Mouse (Mus musculus) urinary bladder, postnatal 4 days (tissue): ENCODE results near the gene Rxfp1.

Source experiments
- DNase-seq, 2 experiments: peaks; one replicate each; pipeline ENCODE4 v3.0.0; 2021 to 2022; ENCODE audit warnings: low spot score in 2 of 2

Gene Rxfp1

DNA sequence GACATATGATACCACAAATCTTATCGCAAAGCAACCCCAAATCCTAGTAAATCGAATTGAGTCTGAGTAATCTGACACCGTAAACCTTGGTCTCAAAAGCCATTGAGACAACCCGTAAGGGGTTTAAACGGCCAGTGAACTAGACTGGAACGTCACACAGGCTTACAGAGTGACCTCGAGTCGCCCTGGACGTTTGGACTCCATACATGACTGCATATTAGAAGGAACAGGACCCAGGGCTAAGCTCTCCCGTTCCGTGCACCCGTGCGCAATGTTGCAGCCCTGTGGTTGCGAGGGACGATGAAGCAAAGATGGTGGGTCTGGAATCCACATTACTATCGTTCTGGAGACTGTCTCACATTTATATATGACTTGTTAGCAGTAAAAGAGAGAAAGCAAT is 65.5 kb downstream of the Rxfp1 start:
- no peak for DNase-seq

DNA sequence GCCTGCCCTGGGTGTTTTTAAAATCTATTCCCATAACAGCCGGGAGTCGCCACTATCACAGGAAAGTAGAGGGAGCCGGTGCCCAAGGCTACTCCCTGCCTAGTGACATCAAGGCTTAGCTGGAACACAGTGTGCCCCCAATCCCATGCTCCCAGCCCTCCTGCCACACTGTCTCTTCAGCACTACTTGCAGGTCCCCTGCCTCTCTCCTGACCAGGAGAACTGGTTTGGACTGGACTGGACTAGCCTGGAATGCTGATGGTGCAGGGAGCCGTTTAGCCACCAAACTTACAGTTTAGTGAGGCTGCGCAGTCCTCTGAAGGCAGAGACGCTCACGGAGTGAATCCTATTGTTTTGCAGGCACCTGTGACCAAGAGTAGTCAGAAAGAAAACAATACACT is 67.1 kb downstream of the Rxfp1 start:
- DNase-seq: no peak

DNA sequence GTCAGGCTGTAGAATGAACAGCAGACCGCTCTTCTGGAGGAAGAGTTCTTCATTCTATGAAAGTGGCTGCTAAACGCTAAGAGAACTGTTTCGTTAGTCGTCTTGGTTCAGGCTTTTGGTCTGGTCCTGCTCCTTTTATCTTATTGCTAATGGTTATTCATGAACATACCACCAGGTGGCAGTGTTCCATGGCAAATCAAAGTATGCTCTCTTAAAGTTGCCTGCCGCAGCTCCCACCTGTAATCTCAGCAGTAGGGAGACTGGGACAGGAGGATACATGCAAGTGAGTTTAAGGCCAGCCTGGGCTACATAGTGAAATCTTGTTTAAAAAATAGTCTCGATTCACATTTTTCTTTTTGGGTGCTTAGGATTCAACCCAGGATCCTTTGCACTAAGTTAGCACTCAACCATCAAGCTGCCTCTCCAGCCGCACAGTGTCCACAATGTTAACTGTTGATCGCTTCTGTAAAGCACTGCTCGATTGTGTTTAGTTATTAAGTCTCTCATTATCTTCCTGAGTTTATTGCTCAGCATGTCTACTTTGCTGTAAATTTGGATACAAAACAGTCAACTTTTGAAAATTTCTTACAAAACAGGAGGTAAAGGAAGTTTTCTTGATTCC is 72.8 kb downstream of the Rxfp1 start:
- no peak for DNase-seq

DNA sequence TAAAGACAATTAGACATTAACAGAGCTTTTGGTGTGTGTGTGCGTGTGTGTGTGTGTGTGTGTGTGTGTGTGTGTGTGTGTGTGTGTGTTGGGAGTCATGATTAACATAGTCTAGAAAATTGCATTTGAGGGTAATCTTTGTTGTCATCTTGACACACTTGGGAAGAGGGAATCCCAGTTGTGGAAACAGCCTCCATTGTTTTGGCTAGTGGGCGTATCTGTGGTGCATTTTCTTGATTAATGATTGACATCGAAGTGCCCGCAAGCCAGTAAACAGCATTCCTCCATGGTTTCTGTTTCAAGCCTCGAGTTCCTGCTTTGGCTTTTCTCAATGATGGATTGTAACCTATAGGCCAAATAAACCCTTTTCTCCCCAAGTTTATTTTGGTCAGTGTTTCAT is 81.0 kb downstream of the Rxfp1 start:
- DNase-seq: no peak

DNA sequence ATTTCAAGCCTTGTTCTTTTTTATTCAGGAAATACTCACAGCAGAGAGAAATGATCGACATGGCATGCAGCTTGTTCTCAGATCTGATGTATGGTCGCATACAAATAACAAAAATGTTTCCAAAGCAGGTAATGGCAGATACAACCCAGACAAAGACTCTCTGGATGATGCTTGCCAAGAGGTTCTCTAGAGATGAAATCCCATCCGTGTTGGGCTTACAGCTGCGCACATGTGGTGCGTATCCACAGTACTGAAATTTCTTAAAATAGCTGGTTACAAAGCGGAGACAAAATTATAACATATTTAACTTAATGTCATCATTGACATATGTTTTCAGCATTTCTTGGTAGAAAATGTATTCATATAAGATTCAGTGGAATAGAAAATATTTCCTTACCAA is 85.6 kb downstream of the Rxfp1 start:
- DNase-seq: no peak

DNA sequence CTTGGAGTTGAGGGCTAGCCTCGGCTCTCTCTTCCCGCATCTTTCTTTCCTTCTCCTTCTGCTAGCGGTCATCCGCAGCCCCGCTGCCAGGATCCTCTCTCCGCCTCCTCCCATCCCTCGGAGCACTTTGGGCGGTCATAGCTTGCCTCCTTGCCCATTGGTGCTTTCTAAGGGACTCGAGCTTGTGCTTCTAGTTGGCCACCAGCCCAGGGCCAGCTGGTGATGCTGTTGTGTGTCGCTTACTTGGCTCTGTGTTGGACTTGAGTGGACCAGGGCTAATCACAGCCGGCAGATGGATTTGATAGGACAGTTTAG is 108.3 kb downstream of the Rxfp1 start, which contains the start of gene Etfdh:
Gene Etfdh, minus strand, starts transcription at position 85 of the 315 bp plus-strand sequence.
- peak; percentile 58 to 71 for DNase-seq

DNA sequence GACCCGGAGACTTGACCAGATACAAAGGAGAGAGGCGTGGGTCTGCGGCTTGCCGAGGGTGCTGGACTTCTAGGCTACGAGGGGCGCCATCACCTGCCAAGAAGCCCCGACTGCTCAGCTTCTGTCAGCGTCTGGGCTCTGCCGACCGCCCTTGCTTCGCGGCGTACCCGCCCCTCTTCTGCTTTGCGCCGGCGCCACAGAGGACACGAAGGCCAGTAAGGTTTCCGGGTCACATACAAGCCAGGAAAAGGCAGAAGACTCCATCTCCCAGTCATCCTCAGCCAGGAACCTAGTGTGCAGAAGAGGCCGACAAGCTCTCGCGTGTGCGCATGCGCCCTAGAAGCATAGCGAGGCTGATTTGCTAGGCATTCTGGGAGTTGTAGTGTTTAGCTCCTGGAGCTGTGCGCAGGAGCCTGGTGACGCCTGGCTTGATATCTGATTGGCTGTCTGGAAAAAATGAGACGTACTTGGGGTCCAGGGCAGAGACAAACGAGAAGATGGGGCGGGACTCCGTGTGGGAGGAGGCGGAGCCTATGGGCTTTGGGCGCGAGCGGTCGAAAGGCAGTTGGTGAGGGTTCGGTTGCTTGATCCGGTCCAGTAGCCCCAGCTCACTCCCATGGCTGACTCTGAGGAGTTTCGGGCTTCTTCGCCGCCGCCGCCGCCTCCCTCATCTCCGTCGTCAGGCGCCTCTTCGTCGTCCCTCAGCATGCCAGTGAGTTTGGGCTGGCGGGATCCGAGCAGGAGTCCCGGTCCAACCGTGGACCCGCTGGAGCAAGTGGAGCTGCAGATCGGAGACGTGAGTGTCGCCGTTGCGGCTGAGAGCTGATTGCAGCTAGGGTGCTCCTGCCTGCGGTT is 108.9 kb downstream of the Rxfp1 start, which contains the start of gene 4930579G24Rik:
Gene 4930579G24Rik, plus strand, starts transcription at position 519 of the 855 bp plus-strand sequence.
- peak; percentile 92 to 95 for DNase-seq

DNA sequence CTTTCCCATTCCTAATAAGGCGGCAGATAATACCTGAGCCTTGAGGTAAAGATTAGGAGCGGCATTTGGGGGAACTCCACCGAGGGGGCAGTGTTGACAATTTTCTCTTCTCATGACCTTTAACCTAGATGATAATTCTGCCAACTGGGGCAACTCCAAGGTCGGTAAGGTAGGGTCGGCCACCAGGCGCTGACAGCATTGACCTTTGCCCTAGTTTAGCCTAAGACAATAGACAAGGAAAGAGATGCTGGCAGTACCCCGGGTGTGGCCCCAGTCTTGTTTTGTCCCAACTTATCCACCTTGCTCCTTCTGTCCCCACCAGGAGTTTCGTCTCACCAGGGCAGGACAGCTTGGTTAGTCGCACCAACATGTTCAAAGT is 109.5 kb downstream of the Rxfp1 start:
- no peak for DNase-seq

DNA sequence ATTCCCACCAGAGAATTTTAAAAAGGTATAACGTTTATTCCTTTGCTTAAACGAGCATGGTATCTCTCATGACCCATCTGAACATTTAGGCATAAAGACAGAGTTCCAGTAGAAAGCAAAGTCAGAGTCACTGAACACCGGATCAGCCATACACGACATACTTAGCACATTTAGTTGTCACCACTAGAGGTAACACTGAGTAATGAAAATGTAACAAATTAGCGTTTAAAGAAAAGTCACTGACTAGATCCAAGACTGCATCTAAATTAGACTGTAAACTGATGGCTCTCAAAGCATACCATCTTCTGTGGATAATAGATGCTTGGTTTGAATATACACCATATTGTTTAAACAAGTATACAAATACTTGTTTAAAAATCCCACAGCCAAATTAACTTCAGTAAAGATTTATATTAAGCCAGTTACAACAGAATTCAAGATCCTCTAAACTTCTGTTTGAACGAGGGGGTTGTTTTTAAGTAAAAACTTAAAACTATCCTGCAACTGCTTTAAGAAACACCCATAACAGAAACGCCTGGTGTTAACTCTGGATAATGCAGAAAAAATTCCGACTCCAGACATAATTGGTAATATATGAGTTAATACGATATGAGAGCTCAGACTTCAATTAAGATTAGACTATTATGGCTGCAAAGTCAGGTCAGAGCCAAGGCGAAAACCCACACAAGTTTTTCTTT is 110.0 kb downstream of the Rxfp1 start:
- DNase-seq: no peak

DNA sequence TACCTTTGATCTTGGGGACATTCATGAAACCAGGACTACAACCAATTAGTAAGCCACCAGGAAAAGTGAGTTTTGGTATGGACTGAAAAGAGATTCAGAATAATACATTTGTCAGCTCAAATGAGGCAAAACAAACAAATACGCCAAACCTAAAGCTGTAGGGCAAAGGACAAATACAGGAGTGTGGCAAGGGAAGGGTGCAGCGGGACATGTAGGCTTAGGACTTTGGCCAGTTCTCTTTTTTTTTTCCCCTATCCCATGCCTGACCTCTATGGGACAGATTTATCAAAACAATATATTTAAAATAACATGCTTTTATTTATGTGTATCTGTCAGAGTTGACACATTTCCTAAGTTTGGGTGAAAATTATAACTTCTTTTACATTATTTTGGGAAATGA is 127.8 kb downstream of the Rxfp1 start:
- no peak for DNase-seq

DNA sequence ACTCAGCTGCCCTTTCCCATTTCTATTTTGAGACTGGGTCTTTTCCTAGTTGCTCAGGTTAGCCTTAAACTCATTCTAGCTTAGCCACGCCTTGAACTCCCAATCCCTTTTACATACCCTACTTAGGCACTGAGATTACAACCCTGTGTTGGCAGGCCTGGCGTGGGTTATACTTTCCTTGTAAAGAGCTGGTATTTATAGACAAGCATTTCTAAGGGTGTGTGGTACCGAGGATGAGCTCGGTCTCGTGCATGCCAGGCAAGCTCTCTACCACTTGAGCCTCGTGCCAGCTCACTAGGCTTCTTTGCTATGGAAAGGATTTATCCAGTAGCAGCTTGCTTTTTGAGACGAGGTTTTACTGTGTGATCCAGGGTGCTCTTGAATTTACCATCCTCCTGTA is 142.2 kb downstream of the Rxfp1 start:
- DNase-seq: no peak

DNA sequence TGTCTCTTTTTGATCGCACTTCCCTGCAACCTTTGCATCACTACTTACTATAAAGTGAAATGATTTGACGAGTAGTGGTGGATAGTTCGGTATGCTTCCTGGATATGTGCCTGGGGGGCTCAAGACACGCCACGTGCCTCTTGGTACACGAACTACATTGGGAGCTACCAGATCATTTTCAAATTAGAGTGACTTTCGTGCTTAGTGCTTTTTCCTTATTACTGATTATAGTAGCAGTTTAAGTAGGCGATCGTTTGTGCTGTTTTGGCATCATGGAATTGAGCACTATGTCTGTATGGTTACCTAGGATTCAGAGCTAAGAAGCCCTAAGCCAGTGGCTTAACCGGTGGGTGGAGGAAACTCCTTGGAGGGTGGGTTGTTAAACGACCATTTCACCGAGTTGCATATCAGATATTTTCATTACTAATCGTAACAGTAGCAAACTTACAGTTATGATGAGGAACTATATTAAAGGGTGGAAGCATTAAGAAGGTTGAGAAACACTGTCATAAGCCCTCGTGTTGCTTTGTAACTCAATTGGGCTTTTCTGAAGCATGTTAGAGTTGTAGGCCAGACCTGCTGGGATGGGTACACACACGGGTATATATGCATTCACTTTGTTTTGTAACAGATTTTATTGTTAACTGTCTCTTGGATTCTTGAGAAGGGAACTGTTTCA is 145.7 kb downstream of the Rxfp1 start:
- DNase-seq: no peak
